Mouse (Mus musculus) hindbrain, embryonic 16.5 days (tissue): ENCODE measurements at regions not wholly inside any gene's neighbourhood (a gene's known extent, or its start where the extent isn't known, plus 50 kb on each side); places are given as distances from the start of the nearest gene placed in this dataset.

Experiments
- ATAC-seq: fragments of 200-750 bp; cut with Nextera tagmentation; 2 replicates; pipeline ENCODE4 v1.8.0; 2017; ENCODE audit warnings: moderate TSS enrichment, moderate library complexity
- H3K27ac ChIP-seq: fragments of 300-500 bp; sonication (generic); 2 replicates; pipeline ENCODE4 v1.5.1; 2014; ENCODE audit warnings: low read depth, mild to moderate bottlenecking, control low read depth, low read length, moderate library complexity
- H3K27me3 ChIP-seq: fragments of 300-500 bp; sonication (generic); replicated peaks from 2 replicates; pipeline ENCODE4 v1.6.1; 2014; ENCODE audit warnings: low read length; ENCODE audit not compliant: control insufficient read depth, insufficient read depth
- H3K36me3 ChIP-seq: fragments of 300-500 bp; sonication (generic); 2 replicates; pipeline ENCODE4 v1.6.1; 2014; ENCODE audit warnings: mild to moderate bottlenecking, low read length, moderate library complexity, mixed read lengths; ENCODE audit not compliant: control insufficient read depth, insufficient read depth
- H3K4me1 ChIP-seq: fragments of 300-500 bp; sonication (generic); 2 replicates; pipeline ENCODE4 v1.6.1; 2014; ENCODE audit warnings: low read depth, low read length; ENCODE audit not compliant: control insufficient read depth, insufficient read depth
- H3K4me2 ChIP-seq: fragments of 300-500 bp; sonication (generic); 2 replicates; pipeline ENCODE4 v1.6.1; 2014; ENCODE audit warnings: mild to moderate bottlenecking, low read length, control low read depth, moderate library complexity
- H3K4me3 ChIP-seq: fragments of 300-500 bp; sonication (generic); 2 replicates; pipeline ENCODE4 v1.5.1; 2014; ENCODE audit warnings: mild to moderate bottlenecking, low read length, control low read depth, moderate library complexity
- H3K9ac ChIP-seq: fragments of 300-500 bp; sonication (generic); 2 replicates; pipeline ENCODE4 v1.6.1; 2014; ENCODE audit warnings: low read depth, mild to moderate bottlenecking, control low read depth, low read length, moderate library complexity
- H3K9me3 ChIP-seq: fragments of 300-500 bp; sonication (generic); 2 replicates; pipeline ENCODE4 v1.6.1; 2014; ENCODE audit warnings: mild to moderate bottlenecking, low read length, moderate library complexity; ENCODE audit not compliant: control insufficient read depth
- WGBS: fragments of 180-500 bp; shearing (Covaris S2); extraction: QIAGEN DNeasy Blood & Tissue Kit; methylation state at CpG from one replicate; pipeline ENCODE4 v1.1.7; 2014; 5-methylcytosine and 5-hydroxymethylcytosine counted together

DNA sequence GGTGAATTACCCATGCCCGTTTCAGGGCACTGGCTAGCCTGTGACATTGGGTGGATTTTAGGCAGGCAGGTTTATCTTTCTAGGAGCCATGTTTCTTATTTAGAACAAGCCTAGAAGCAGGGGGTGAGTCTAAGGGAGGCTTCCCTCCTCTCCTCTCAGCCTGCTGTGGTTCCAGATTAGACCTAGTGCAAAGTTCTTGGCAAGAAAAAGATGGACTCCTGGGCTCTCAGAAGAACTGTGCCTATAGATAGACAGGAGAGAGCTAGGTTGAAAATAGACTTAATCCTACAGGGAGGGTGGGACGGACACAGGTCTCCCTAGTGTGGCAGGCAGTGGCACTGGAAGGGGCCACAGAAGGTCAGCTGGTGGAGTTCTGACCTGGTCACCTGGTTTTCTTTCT, 95.3 kb downstream of the Chst1 start:
- Histone ChIP-seq H3K4me3 (no peak overlapping the region), H3K27me3 (no peaks in the 10 kb centered on the region), H3K4me2 (no peak overlapping the region), H3K36me3 (no peaks in the 10 kb centered on the region), H3K27ac (no peak overlapping the region), H3K9me3 (no peaks in the 10 kb centered on the region), H3K4me1 (peaks cover 7% of the 10 kb centered on the region; the same call in 1 of the 2 replicates), H3K9ac (no peak overlapping the region)
- WGBS: 82% methylated on average over 2 of the region's 2 CpGs
- no peak for ATAC-seq

DNA sequence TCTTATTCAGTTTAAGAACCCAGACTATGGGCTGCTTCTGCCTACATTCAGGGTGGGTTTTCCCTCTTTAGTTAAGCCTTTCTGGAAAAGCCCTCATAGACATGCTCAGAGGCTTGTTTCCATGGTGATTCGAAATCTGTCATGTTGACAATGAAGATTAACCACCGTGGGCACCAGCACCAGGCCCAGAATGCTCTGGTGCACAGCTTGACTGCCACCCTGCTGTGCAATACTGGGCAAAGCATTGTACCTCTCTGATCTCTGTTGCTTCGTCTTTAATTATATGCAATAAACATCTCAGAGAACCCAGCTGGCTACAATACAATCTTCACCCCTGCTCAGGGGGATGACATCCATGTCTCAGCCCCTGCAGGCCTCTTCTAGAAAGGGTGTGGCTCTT, 96.4 kb downstream of the Chst1 start:
- peak; percentile 24; the same call in 1 of the 2 replicates for ATAC-seq

GRCm38 (mm10) chr2:92697721-92698120, 98.2 kb downstream of the Chst1 start:
- Histone ChIP-seq H3K4me2 (no peak overlapping the region), H3K9me3 (no peaks in the 10 kb centered on the region), H3K9ac (no peak overlapping the region), H3K27me3 (no peaks in the 10 kb centered on the region), H3K4me1 (peaks cover 7% of the 10 kb centered on the region; the same call in 1 of the 2 replicates), H3K36me3 (no peaks in the 10 kb centered on the region), H3K27ac (no peak overlapping the region), H3K4me3 (no peak overlapping the region)
- 43% methylated on average over 5 of the region's 5 CpGs for WGBS
- ATAC-seq: no peak

More for the DNA sequence above, 96.4 kb downstream of the Chst1 start:
- Histone ChIP-seq H3K27ac (no peak overlapping the region), H3K4me2 (no peak overlapping the region), H3K36me3 (no peaks in the 10 kb centered on the region), H3K4me3 (no peak overlapping the region), H3K9ac (no peak overlapping the region), H3K27me3 (no peaks in the 10 kb centered on the region), H3K9me3 (no peaks in the 10 kb centered on the region), H3K4me1 (peaks cover 7% of the 10 kb centered on the region; the same call in 1 of the 2 replicates)
- 22% methylated on average over 3 of the region's 3 CpGs for WGBS

DNA sequence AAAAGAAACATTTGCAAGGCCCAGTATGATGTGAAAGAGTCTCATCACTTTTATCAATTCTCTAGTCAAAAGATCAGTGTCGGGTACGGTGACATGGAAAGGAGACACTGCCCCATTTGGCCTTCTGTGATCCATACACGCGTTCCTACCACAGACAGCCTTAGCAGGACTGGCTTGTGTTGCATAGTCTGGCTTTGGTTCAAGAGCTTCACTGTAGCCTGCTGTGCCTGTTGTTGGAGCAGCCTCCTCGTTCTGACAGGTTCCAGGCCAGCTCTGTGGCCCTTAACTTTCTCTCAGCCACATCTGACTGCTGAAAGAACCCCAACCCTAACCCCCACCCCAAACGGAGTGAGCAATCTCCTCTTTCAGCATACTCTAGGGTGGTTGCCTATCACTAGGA, 99.9 kb downstream of the Chst1 start:
- Histone ChIP-seq H3K9ac (no peak overlapping the region), H3K4me3 (no peak overlapping the region), H3K27ac (no peak overlapping the region), H3K4me2 (no peak overlapping the region), H3K4me1 (peaks cover 7% of the 10 kb centered on the region; the same call in 1 of the 2 replicates), H3K36me3 (no peaks in the 10 kb centered on the region), H3K27me3 (no peaks in the 10 kb centered on the region), H3K9me3 (no peaks in the 10 kb centered on the region)
- WGBS: 70% methylated on average over 6 of the region's 6 CpGs
- no peak for ATAC-seq

GRCm38 (mm10) chr2:92704035-92704434, 104.5 kb downstream of the Chst1 start:
- no peaks in the 10 kb centered on the region for H3K9me3 ChIP-seq
- no peak overlapping the region for H3K4me3 ChIP-seq
- no peak overlapping the region for H3K27ac ChIP-seq
- H3K4me2 ChIP-seq: no peak overlapping the region
- 30% methylated on average over 3 of the region's 3 CpGs for WGBS
- no peak overlapping the region for H3K9ac ChIP-seq
- ATAC-seq: 0 out of 2 replicates have a peak, but pooled peaks have one; percentile 34
- no peaks in the 10 kb centered on the region for H3K27me3 ChIP-seq
- no peaks in the 10 kb centered on the region for H3K4me1 ChIP-seq
- H3K36me3 ChIP-seq: no peaks in the 10 kb centered on the region

GRCm38 (mm10) chr2:92709668-92710067, 110.2 kb downstream of the Chst1 start:
- Histone ChIP-seq H3K9ac (no peak overlapping the region), H3K4me2 (no peak overlapping the region), H3K36me3 (no peaks in the 10 kb centered on the region), H3K27me3 (no peaks in the 10 kb centered on the region), H3K4me1 (peaks cover 21% of the 10 kb centered on the region), H3K27ac (no peak overlapping the region), H3K9me3 (no peaks in the 10 kb centered on the region), H3K4me3 (no peak overlapping the region)
- WGBS: 88% methylated on average over 3 of the region's 3 CpGs
- ATAC-seq: no peak

DNA sequence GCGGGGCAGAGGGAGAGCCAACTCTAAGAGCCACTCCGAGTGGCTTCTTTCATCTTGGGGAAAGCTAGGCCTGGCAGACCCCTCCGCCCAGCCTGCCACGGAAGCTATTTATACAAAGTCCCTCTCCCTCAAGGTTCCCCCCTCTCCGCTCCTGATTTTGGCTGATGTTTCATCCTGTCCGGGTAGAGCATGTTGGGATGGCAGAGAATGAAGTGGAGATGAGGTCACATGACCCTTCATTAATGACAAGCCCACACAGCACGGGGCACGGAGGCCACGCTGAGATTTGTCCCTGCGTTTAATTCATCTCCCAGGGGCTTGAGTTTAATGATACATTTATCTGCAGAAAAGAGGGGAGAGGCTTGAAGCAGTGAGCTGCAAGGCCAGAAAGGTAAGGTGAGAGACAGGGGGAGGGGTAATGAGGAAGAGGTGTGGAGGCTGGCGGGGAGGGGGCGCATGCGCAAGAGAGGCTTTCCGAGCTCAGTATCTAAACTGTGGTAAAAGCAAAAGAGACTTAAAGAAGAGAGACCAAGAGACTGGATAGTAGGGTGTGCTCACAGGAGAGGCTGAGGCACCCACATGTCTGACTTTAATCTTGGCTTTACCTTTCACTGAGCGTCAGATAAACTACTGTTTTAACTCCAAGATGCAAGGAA, 111.7 kb downstream of the Chst1 start:
- no peaks in the 10 kb centered on the region for H3K9me3 ChIP-seq
- no peaks in the 10 kb centered on the region for H3K36me3 ChIP-seq
- peak overlapping the region; percentile 28; the same call in 1 of the 2 replicates for H3K4me2 ChIP-seq
- peak overlapping the region; percentile 23; the same call in 1 of the 2 replicates for H3K9ac ChIP-seq
- H3K27me3 ChIP-seq: no peaks in the 10 kb centered on the region
- H3K4me3 ChIP-seq: no peak overlapping the region
- no peak overlapping the region for H3K27ac ChIP-seq
- ATAC-seq: 0 out of 2 replicates have a peak, but pooled peaks have one; percentile 37
- WGBS: 29% methylated on average over 15 of the region's 15 CpGs
- H3K4me1 ChIP-seq: peaks cover 21% of the 10 kb centered on the region

GRCm38 (mm10) chr2:92712266-92713144, 113.0 kb downstream of the Chst1 start:
- H3K4me2 ChIP-seq: peak overlapping the region; percentile 28
- peak overlapping the region; percentile 60 for H3K27ac ChIP-seq
- WGBS: 40% methylated on average over 11 of the region's 11 CpGs
- no peaks in the 10 kb centered on the region for H3K9me3 ChIP-seq
- no peaks in the 10 kb centered on the region for H3K27me3 ChIP-seq
- H3K4me3 ChIP-seq: no peak overlapping the region
- ATAC-seq: peak; percentile 86
- H3K4me1 ChIP-seq: peaks cover 21% of the 10 kb centered on the region
- H3K9ac ChIP-seq: peak overlapping the region; percentile 38; the same call in 1 of the 2 replicates
- no peaks in the 10 kb centered on the region for H3K36me3 ChIP-seq

DNA sequence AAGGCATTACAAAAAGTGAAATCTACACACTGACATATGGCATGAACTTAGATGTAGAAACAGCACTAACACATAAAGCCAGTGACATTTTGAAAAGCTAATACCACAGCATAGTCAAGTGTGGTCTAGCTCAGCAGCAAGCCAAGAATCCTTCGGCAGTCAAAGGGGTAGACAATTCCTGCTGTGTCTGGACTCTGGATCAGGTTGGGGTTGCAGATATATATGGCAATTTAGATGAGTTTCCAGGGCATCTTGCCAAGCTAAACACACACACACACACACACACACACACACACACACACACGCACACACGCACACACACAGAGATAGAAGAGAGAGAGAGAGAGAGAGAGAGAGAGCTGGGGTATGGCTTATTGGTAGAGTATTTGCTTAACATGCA, 118.2 kb downstream of the Chst1 start:
- Histone ChIP-seq H3K4me2 (no peak overlapping the region), H3K4me3 (no peak overlapping the region), H3K9ac (no peak overlapping the region), H3K27ac (no peak overlapping the region), H3K27me3 (no peaks in the 10 kb centered on the region), H3K36me3 (no peaks in the 10 kb centered on the region), H3K4me1 (peaks cover 6% of the 10 kb centered on the region), H3K9me3 (peaks cover 5% of the 10 kb centered on the region)
- no peak for ATAC-seq
- WGBS: 62% methylated on average over 2 of the region's 3 CpGs
